23 mouse cellular contexts compared by ENCODE assay signal in the genomic region with DNA sequence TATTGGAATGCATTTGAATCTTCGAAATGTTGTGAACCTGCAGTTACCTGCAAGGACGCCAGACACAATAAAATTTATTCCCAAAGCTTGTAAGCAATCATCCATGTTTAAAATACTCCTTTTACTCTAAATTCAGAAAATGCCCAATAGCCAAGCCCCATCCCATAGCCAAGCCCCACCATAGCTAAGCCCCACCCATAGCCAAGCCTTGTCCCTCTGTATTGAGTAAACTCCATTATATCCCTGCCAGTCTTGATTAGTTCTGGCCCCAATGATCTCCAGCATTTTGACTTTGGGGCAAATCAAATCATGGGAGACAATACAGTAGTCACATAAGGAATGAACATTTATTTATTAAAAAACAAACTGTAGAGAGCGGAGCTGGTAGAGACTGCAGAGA.
DNase-seq lines count a peak whose midpoint lies in the region; ATAC-seq and TF ChIP-seq lines count a peak whose summit lies in the region.
"Had no signal": no experiment of that assay in that cellular context is flagged by ENCODE, and none has a peak within 500 bp of the region (broad histone marks: within the 10 kb centered on the region; RNA-seq: fewer than 3 reads in every experiment).

No protein-coding gene starts in this region.

- no peak overlapping the region for H3K9ac ChIP-seq in midbrain, embryonic 11.5 days (ENCODE audit: low read length)
- no peak overlapping the region for H3K9ac ChIP-seq in midbrain, postnatal 0 days (replicated peaks; ENCODE audit: low read length, poor library complexity, severe bottlenecking)
- no peak overlapping the region for H3K9ac ChIP-seq in midbrain, embryonic 13.5 days (replicated peaks)
- H3K9ac ChIP-seq in midbrain, embryonic 16.5 days (ENCODE audit: low read depth, low read length) = no peak overlapping the region
- H3K9ac ChIP-seq: embryonic facial prominence, embryonic 12.5 days; forebrain, embryonic 13.5 days; forebrain, embryonic 15.5 days had no signal

- H3K27ac ChIP-seq in midbrain, embryonic 11.5 days (ENCODE audit: low read depth, low read length) = no peak overlapping the region
- no peak overlapping the region for H3K27ac ChIP-seq in midbrain, postnatal 0 days (ENCODE audit: low read depth, low read length)
- no peak overlapping the region for H3K27ac ChIP-seq in midbrain, embryonic 13.5 days
- H3K27ac ChIP-seq in midbrain, embryonic 16.5 days (ENCODE audit: low read length) = no peak overlapping the region
- H3K27ac ChIP-seq: embryonic facial prominence, embryonic 10.5 days; embryonic facial prominence, embryonic 12.5 days; forebrain, embryonic 13.5 days; forebrain, embryonic 15.5 days had no signal

- H3K4me2 ChIP-seq in midbrain, embryonic 11.5 days = no peak overlapping the region
- H3K4me2 ChIP-seq in midbrain, postnatal 0 days (ENCODE audit: low read depth, low read length, poor library complexity, severe bottlenecking) = no peak overlapping the region
- H3K4me2 ChIP-seq in midbrain, embryonic 13.5 days (replicated peaks) = no peak overlapping the region
- no peak overlapping the region for H3K4me2 ChIP-seq in midbrain, embryonic 16.5 days (ENCODE audit: low read length)
- H3K4me2 ChIP-seq: embryonic facial prominence, embryonic 12.5 days; forebrain, embryonic 13.5 days; forebrain, embryonic 15.5 days had no signal

- 85% methylated on average over 3 of the region's 3 CpGs for WGBS in midbrain, embryonic 11.5 days
- WGBS in midbrain, postnatal 0 days = 62% methylated on average over 3 of the region's 3 CpGs
- WGBS in midbrain, embryonic 13.5 days = 79% methylated on average over 3 of the region's 3 CpGs
- 73% methylated on average over 3 of the region's 3 CpGs for WGBS in midbrain, embryonic 16.5 days

- no peaks in the 10 kb centered on the region for H3K9me3 ChIP-seq in midbrain, embryonic 11.5 days (ENCODE audit: control insufficient read depth, low read length)
- H3K9me3 ChIP-seq in midbrain, postnatal 0 days (ENCODE audit: low read length) = no peaks in the 10 kb centered on the region
- H3K9me3 ChIP-seq in midbrain, embryonic 13.5 days = no peaks in the 10 kb centered on the region
- H3K9me3 ChIP-seq in midbrain, embryonic 16.5 days (replicated peaks; ENCODE audit: control insufficient read depth, low read length, poor library complexity, severe bottlenecking) = no peaks in the 10 kb centered on the region
- H3K9me3 ChIP-seq: embryonic facial prominence, embryonic 10.5 days; embryonic facial prominence, embryonic 12.5 days; forebrain, embryonic 13.5 days; forebrain, embryonic 15.5 days; G1E had no signal

- no peaks in the 10 kb centered on the region for H3K4me1 ChIP-seq in midbrain, embryonic 11.5 days (ENCODE audit: control insufficient read depth, insufficient read depth, low read length)
- H3K4me1 ChIP-seq in midbrain, postnatal 0 days (ENCODE audit: insufficient read depth, low read length) = no peaks in the 10 kb centered on the region
- no peaks in the 10 kb centered on the region for H3K4me1 ChIP-seq in midbrain, embryonic 13.5 days (replicated peaks)
- peaks cover 2% of the 10 kb centered on the region; the same call in 1 of the 2 replicates for H3K4me1 ChIP-seq in midbrain, embryonic 16.5 days (ENCODE audit: control insufficient read depth, insufficient read depth, low read length)
- H3K4me1 ChIP-seq: embryonic facial prominence, embryonic 10.5 days; embryonic facial prominence, embryonic 12.5 days; forebrain, embryonic 13.5 days; forebrain, embryonic 15.5 days had no signal

- H3K36me3 ChIP-seq in midbrain, embryonic 11.5 days (ENCODE audit: control insufficient read depth, insufficient read depth, low read length) = no peaks in the 10 kb centered on the region
- H3K36me3 ChIP-seq in midbrain, postnatal 0 days (ENCODE audit: insufficient read depth, low read length) = no peaks in the 10 kb centered on the region
- H3K36me3 ChIP-seq in midbrain, embryonic 13.5 days = no peaks in the 10 kb centered on the region
- no peaks in the 10 kb centered on the region for H3K36me3 ChIP-seq in midbrain, embryonic 16.5 days (ENCODE audit: control insufficient read depth, insufficient read depth, low read length)
- H3K36me3 ChIP-seq: embryonic facial prominence, embryonic 10.5 days; embryonic facial prominence, embryonic 12.5 days; forebrain, embryonic 15.5 days; G1E had no signal

- no peak overlapping the region for H3K4me3 ChIP-seq in midbrain, embryonic 11.5 days (ENCODE audit: low read depth, low read length)
- H3K4me3 ChIP-seq in midbrain, postnatal 0 days (ENCODE audit: low read depth, low read length) = no peak overlapping the region
- H3K4me3 ChIP-seq in midbrain, embryonic 13.5 days (replicated peaks) = no peak overlapping the region
- no peak overlapping the region for H3K4me3 ChIP-seq in midbrain, embryonic 16.5 days (ENCODE audit: low read depth, low read length)
- H3K4me3 ChIP-seq: embryonic facial prominence, embryonic 10.5 days; embryonic facial prominence, embryonic 12.5 days; forebrain, embryonic 13.5 days; forebrain, embryonic 15.5 days had no signal

- no peak for TF ChIP-seq CTCF in midbrain, postnatal 0 days (IDR thresholded peaks at IDR 0.05)

- no peaks in the 10 kb centered on the region for H3K27me3 ChIP-seq in midbrain, embryonic 11.5 days (ENCODE audit: control insufficient read depth, insufficient read depth, low read length)
- no peaks in the 10 kb centered on the region for H3K27me3 ChIP-seq in midbrain, postnatal 0 days (ENCODE audit: insufficient read depth, low read length)
- H3K27me3 ChIP-seq in midbrain, embryonic 13.5 days = no peaks in the 10 kb centered on the region
- no peaks in the 10 kb centered on the region for H3K27me3 ChIP-seq in midbrain, embryonic 16.5 days (ENCODE audit: control insufficient read depth, insufficient read depth, low read depth, low read length)
- H3K27me3 ChIP-seq: CH12.LX; embryonic facial prominence, embryonic 12.5 days; forebrain, embryonic 13.5 days; forebrain, embryonic 15.5 days; Patski had no signal

- peak; percentile 70; the same call in 1 of the 2 replicates for ATAC-seq in midbrain, embryonic 11.5 days (ENCODE audit: low FRiP score)
- no peak for ATAC-seq in midbrain, postnatal 0 days (ENCODE audit: low FRiP score)
- ATAC-seq in midbrain, embryonic 13.5 days = peak; percentile 66; the same call in 1 of the 2 replicates
- ATAC-seq in midbrain, embryonic 16.5 days = no peak
- ATAC-seq: activated CD4-positive, CD25-positive, alpha-beta regulatory T cell, adult 4 months; CD4-positive, CD25-positive, alpha-beta regulatory T cell, adult 4 months; forebrain, embryonic 13.5 days; forebrain, embryonic 15.5 days; Patski had no signal

- no peak for DNase-seq in midbrain, embryonic 11.5 days (ENCODE audit: low spot score, missing footprints)
- no peak for DNase-seq in midbrain, postnatal 0 days (ENCODE audit: low spot score)
- peak; percentile 7 for DNase-seq in retina, embryonic 14.5 days (ENCODE audit: low spot score)
- no peak for DNase-seq in retina, postnatal 1 day
- DNase-seq: adrenal gland, adult 8-10 months; adrenal gland, postnatal 14 days; adrenal gland, postnatal 36 days; B cell, adult 2 months; cerebellum, adult 11-12 months; cerebellum, adult 2 months; cerebellum, adult 9-10 months; cerebellum, postnatal 25 days had no signal

Comparison
In these comparisons a context has a peak if more than half of its experiments do, and no peak if none do; other contexts are left out.
1. ATAC-seq: peak in midbrain, embryonic 11.5 days (single experiment) and midbrain, embryonic 13.5 days (single experiment); none in midbrain, postnatal 0 days (single experiment) and midbrain, embryonic 16.5 days (single experiment).